19 mouse cellular contexts compared by ENCODE assay signal in the genomic region with DNA sequence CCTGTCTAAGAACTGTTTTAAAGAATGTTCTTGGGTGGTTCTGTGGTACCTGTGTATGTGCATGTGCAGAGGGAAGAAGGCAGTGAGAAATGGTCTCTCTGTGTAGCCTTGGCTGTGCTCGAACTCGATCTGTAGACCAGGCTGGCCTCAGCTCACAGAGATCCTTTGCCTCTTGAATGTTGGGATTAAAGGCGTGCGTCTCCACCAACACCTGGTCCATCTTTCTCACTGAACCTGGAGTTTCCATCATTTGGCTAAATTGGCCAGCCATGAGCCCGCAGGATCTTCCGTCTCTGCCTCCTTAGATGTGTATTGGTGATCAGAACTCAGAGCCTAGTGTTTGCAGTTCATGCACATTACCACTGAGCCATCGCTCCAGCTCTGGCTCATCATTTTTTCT.
"Had no signal": no experiment of that assay in that cellular context is flagged by ENCODE, and none has a peak within 500 bp of the region (broad histone marks: within the 10 kb centered on the region; RNA-seq: fewer than 3 reads in every experiment).

No protein-coding gene starts in this region.

- H3K4me2 ChIP-seq: limb, embryonic 12.5 days; limb, embryonic 15.5 days; lung, embryonic 14.5 days; midbrain, embryonic 12.5 days; neural tube, embryonic 13.5 days; stomach, embryonic 15.5 days had no signal

- DNase-seq: kidney, adult 2 months; kidney, postnatal 25 days; layer of hippocampus, adult 9-11 months; left cerebral cortex, postnatal 4 days; lung, embryonic 14.5 days; retina, postnatal 1 day; right cerebral cortex, postnatal 25 days; spleen, adult 18-20 months; thymus, postnatal 25 days had no signal

- H3K27ac ChIP-seq: kidney, postnatal 0 days; layer of hippocampus, adult 2 months; limb, embryonic 12.5 days; limb, embryonic 15.5 days; macrophage; midbrain, embryonic 12.5 days; neural tube, embryonic 13.5 days; stomach, embryonic 15.5 days had no signal

- H3K9ac ChIP-seq: limb, embryonic 12.5 days; limb, embryonic 15.5 days; lung, embryonic 14.5 days; midbrain, embryonic 12.5 days; neural tube, embryonic 13.5 days; stomach, embryonic 15.5 days had no signal

- H3K4me3 ChIP-seq: layer of hippocampus, adult 2 months; limb, embryonic 12.5 days; limb, embryonic 15.5 days; midbrain, embryonic 12.5 days; neural tube, embryonic 13.5 days; stomach, embryonic 15.5 days had no signal

- H3K9me3 ChIP-seq: limb, embryonic 12.5 days; limb, embryonic 15.5 days; midbrain, embryonic 12.5 days; neural tube, embryonic 13.5 days; stomach, embryonic 15.5 days had no signal

- ATAC-seq: intestine, postnatal 0 days; lung, postnatal 0 days had no signal

- H3K27me3 ChIP-seq: limb, embryonic 12.5 days; limb, embryonic 15.5 days; midbrain, embryonic 12.5 days; neural tube, embryonic 13.5 days; stomach, embryonic 15.5 days had no signal
